Mouse (Mus musculus): ENCODE data around the gene Dact1. TPM values are rescaled to one million over a fixed set of nuclear protein-coding genes. Genes with fewer than 3 reads are reported as not detected.

Gene Dact1
- total and polyA plus RNA-seq, 3 experiments, result 0.05 to 0.27 TPM; not detected in 1

DNA sequence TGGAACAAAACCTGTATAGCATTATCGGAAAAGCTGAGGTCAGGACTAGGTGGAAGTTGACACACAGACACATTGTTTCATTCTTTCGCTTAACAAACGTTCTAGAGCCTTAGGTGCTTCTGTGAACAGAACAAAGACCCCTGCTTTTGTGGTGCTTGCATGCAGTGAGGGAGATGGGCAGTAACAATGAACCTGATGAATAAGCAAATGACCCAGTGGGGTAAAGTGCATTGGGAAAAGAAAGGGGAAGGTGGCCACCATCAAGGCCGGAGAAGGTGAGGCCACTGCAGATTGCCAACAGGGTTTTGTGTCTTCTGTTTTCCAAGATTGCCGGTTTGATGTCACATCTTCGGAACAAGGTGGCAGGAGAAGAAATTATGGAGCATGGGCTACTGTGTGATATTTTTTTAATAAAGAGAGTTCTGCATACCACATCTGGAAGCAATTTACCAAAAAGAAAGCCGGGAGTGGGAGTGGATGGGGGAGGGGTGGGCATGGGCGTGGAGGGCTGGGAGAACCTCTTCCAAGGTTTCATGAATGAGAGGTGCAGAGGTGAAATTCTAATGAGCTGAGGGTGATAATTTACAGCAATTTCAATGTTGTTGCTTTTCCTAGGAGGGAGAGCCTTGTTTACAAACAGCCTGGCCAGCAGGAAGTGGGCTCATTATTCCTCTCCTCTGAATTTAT, 12.7 kb upstream of the Dact1 start:
- TF ChIP-seq GATA2 (IDR thresholded peaks at IDR 0.05; ENCODE audit: borderline replicate concordance, low read depth, low read length) (no peak), CTCF (IDR thresholded peaks at IDR 0.05; ENCODE audit: low read depth, low read length) (no peak), POLR2AphosphoS5 (IDR thresholded peaks at IDR 0.05; ENCODE audit: insufficient replicate concordance, low read depth, low read length) (no peak), GATA1 (IDR thresholded peaks at IDR 0.05; ENCODE audit: borderline replicate concordance, low read length) (no peak), TAL1 (conservative IDR thresholded peaks at IDR 0.05; ENCODE audit: low read depth, low read length) (no peak)
- Histone ChIP-seq H3K27me3 (ENCODE audit: insufficient read depth, low read length) (peaks cover 2% of the 10 kb centered on the region; the same call in 1 of the 2 replicates), H3K4me1 (ENCODE audit: insufficient read depth, low read depth, low read length) (no peaks in the 10 kb centered on the region), H3K4me3 (ENCODE audit: low read depth, low read length) (no peak overlapping the region), H3K9me3 (replicated peaks) (no peaks in the 10 kb centered on the region), H3K36me3 (replicated peaks) (no peaks in the 10 kb centered on the region)
- ATAC-seq (ENCODE audit: extremely low read depth, insufficient number of reproducible peaks, low FRiP score, poor library complexity, severe bottlenecking) (no peak), DNase-seq (ENCODE audit: low spot score) (no peak)

DNA sequence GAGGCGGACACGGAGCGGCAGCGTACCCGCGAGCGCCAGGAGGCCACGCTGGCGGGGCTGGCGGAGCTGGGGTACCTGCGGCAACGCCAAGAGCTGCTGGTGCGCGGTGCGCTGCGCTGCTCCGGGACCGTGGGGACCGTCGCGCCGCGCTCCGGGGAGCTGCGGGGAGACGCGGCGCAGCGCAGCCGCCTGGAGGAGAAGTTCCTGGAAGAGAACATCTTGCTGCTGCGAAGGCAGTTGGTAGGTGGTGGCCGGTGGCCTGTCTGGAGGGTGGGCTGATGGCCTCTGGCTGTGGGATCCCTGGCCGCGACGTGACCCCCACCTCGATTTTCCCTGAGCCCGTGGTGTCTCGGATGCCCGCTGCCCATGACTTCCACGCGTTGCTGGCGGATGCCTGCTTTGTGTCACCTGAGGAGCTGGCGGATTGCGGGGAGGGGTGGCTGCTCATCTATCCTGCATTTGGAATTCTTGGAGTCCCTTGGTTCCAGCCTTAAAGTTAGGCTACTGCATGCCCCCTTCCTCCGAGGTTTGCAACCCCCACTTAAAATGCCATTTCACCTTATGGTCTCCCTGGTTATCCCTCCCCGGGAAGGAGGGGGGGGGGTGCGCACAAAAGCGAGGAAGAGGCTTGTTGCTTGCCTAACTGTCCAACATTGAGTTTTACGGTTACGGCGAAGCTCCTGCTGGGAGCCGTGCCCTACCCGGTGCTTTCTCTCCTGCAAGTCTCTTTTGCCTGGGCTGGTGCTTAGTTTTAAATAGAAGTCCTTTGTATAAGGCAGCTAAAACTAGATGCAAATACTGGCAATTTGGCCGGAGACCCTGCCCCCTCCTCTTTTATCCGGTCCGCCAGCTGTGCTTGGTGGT, 616 bp downstream of the Dact1 start:
- DNase-seq (ENCODE audit: low spot score) (no peak), ATAC-seq (ENCODE audit: extremely low read depth, insufficient number of reproducible peaks, low FRiP score, poor library complexity, severe bottlenecking) (no peak)
- peak overlapping the region; percentile 65 for H3K4me3 ChIP-seq (ENCODE audit: low read depth, low read length)

DNA sequence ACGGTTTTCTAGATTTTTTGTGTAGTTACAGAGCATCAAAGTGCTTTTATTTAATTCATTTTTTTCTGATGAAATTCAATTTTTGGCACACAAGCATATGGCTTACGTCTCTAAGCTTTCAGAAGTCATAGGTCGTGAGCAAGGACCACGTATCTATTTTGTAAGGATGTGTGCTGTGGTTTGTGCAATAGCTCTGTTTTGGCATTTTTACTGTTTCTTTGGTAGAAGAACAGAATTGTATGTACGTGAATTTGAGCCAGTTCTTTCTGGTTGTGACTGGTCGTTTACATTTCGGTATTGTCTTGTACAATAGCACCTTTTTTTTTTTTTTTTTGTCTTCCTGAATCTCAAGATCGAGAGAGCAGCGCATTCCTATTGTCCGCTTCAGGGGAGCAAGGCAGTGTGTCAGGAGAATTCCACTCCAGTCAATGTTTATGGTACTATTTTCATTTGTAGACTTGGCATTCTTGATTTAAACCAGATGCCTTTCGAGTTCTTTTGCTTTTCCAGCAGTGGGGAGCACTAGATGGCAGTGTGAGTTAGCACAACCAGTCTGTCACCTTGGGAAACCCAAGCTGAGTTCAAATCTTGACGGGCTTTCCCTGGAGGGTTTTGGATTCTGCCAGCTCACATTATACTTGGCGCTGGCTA, 1.7 kb downstream of the Dact1 start:
- Histone ChIP-seq H3K4me3 (ENCODE audit: low read depth, low read length) (no peak overlapping the region), H3K4me1 (ENCODE audit: insufficient read depth, low read depth, low read length) (peaks cover 3% of the 10 kb centered on the region; the same call in 1 of the 2 replicates), H3K36me3 (replicated peaks) (no peaks in the 10 kb centered on the region), H3K9me3 (replicated peaks) (peaks cover 11% of the 10 kb centered on the region), H3K27me3 (ENCODE audit: insufficient read depth, low read length) (peaks cover 18% of the 10 kb centered on the region)
- no peak for ATAC-seq (ENCODE audit: extremely low read depth, insufficient number of reproducible peaks, low FRiP score, poor library complexity, severe bottlenecking)
- TF ChIP-seq GATA2 (IDR thresholded peaks at IDR 0.05; ENCODE audit: borderline replicate concordance, low read depth, low read length), result no peak
- TF ChIP-seq GATA1 (IDR thresholded peaks at IDR 0.05; ENCODE audit: borderline replicate concordance, low read length), result no peak
- no peak for TF ChIP-seq TAL1 (conservative IDR thresholded peaks at IDR 0.05; ENCODE audit: low read depth, low read length)
- no peak for TF ChIP-seq POLR2AphosphoS5 (IDR thresholded peaks at IDR 0.05; ENCODE audit: insufficient replicate concordance, low read depth, low read length)
- no peak for DNase-seq (ENCODE audit: low spot score)

More for the DNA sequence above, 616 bp downstream of the Dact1 start:
- Histone ChIP-seq H3K4me1 (ENCODE audit: insufficient read depth, low read depth, low read length) (peaks cover 3% of the 10 kb centered on the region; the same call in 1 of the 2 replicates), H3K36me3 (replicated peaks) (no peaks in the 10 kb centered on the region), H3K27me3 (ENCODE audit: insufficient read depth, low read length) (peaks cover 18% of the 10 kb centered on the region), H3K9me3 (replicated peaks) (peaks cover 11% of the 10 kb centered on the region)
- TF ChIP-seq CTCF (IDR thresholded peaks at IDR 0.05; ENCODE audit: low read depth, low read length), result no peak
- TF ChIP-seq TAL1 (conservative IDR thresholded peaks at IDR 0.05; ENCODE audit: low read depth, low read length), result no peak
- TF ChIP-seq POLR2AphosphoS5 (IDR thresholded peaks at IDR 0.05; ENCODE audit: insufficient replicate concordance, low read depth, low read length), result no peak

DNA sequence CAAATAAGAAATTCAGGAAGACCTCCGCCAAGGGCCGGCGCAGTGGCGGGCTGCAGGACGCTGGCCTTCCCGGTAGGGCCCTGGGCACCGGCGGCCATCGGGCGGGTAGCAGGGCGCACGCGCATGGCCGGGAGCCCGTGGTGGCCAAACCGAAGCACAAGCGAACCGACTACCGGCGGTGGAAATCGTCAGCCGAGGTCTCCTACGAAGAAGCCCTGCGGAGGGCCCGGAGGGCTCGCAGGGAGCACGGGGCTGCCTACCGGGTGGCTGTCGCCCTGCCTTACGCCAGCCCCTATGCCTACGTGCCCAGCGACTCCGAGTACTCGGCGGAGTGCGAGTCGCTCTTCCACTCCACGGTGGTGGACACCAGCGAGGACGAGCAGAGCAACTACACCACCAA, 8.6 kb downstream of the Dact1 start:
- TF ChIP-seq POLR2AphosphoS5 (IDR thresholded peaks at IDR 0.05; ENCODE audit: insufficient replicate concordance, low read depth, low read length), result no peak
- no peak for TF ChIP-seq GATA2 (IDR thresholded peaks at IDR 0.05; ENCODE audit: borderline replicate concordance, low read depth, low read length)
- TF ChIP-seq GATA1 (IDR thresholded peaks at IDR 0.05; ENCODE audit: borderline replicate concordance, low read length), result no peak
- TF ChIP-seq TAL1 (conservative IDR thresholded peaks at IDR 0.05; ENCODE audit: low read depth, low read length), result no peak
- no peak for TF ChIP-seq CTCF (IDR thresholded peaks at IDR 0.05; ENCODE audit: low read depth, low read length)
- ATAC-seq (ENCODE audit: extremely low read depth, insufficient number of reproducible peaks, low FRiP score, poor library complexity, severe bottlenecking) (no peak), DNase-seq (ENCODE audit: low spot score) (no peak)
- Histone ChIP-seq H3K36me3 (replicated peaks) (no peaks in the 10 kb centered on the region), H3K27me3 (ENCODE audit: insufficient read depth, low read length) (peaks cover 6% of the 10 kb centered on the region), H3K9me3 (replicated peaks) (peaks cover 5% of the 10 kb centered on the region), H3K4me3 (ENCODE audit: low read depth, low read length) (no peak overlapping the region), H3K4me1 (ENCODE audit: insufficient read depth, low read depth, low read length) (no peaks in the 10 kb centered on the region)

DNA sequence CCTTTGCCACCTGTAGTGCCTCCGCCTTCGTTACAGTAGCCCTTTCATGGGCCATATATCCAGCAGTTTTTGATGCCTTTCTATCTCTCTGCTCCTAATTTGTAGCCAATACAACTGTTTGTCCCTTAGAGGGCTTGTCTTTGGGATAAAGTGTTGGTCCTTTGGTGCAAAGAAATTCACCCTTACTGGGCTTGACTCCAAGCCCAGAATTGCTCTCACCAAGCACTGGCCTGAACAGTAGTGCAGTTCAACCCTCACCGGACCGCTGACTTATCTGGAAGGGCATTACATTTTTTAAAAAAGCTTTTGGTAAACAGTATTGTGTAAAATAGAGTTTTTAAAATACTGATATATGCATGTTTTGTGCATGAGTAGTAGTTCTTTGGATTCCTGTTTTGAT, 9.9 kb downstream of the Dact1 start:
- H3K27me3 ChIP-seq (ENCODE audit: insufficient read depth, low read length), result peaks cover 6% of the 10 kb centered on the region
- TF ChIP-seq POLR2AphosphoS5 (IDR thresholded peaks at IDR 0.05; ENCODE audit: insufficient replicate concordance, low read depth, low read length) (no peak), CTCF (IDR thresholded peaks at IDR 0.05; ENCODE audit: low read depth, low read length) (no peak), GATA2 (IDR thresholded peaks at IDR 0.05; ENCODE audit: borderline replicate concordance, low read depth, low read length) (no peak), GATA1 (IDR thresholded peaks at IDR 0.05; ENCODE audit: borderline replicate concordance, low read length) (no peak), TAL1 (conservative IDR thresholded peaks at IDR 0.05; ENCODE audit: low read depth, low read length) (no peak)
- H3K36me3 ChIP-seq (replicated peaks), result no peaks in the 10 kb centered on the region
- ATAC-seq (ENCODE audit: extremely low read depth, insufficient number of reproducible peaks, low FRiP score, poor library complexity, severe bottlenecking) (no peak), DNase-seq (ENCODE audit: low spot score) (no peak)
- no peak overlapping the region for H3K4me3 ChIP-seq (ENCODE audit: low read depth, low read length)
- H3K9me3 ChIP-seq (replicated peaks), result peaks cover 5% of the 10 kb centered on the region
- no peaks in the 10 kb centered on the region for H3K4me1 ChIP-seq (ENCODE audit: insufficient read depth, low read depth, low read length)

DNA sequence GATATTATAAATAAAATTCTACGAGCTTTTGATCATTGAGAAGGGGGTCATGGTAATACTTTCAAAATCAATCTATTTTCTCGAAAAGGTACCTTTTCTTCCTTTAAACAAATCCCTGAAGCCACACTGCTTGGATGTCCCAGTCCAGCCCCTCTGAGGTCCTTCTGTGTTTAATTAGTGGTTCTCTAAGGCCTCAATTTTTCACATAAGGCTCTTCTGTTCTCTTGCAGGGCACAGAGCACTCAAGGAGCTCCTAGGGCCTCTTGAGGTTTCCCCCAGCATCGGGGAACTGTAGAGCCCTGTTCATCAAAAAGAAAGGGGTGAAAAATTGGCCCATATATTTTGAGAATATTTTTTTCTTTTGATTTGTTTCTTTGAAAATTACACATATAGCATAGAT, 23.0 kb downstream of the Dact1 start:
- ATAC-seq (ENCODE audit: extremely low read depth, insufficient number of reproducible peaks, low FRiP score, poor library complexity, severe bottlenecking), result no peak
- TF ChIP-seq CTCF (IDR thresholded peaks at IDR 0.05; ENCODE audit: low read depth, low read length) (no peak), GATA1 (IDR thresholded peaks at IDR 0.05; ENCODE audit: borderline replicate concordance, low read length) (no peak), POLR2AphosphoS5 (IDR thresholded peaks at IDR 0.05; ENCODE audit: insufficient replicate concordance, low read depth, low read length) (no peak), GATA2 (IDR thresholded peaks at IDR 0.05; ENCODE audit: borderline replicate concordance, low read depth, low read length) (no peak), TAL1 (conservative IDR thresholded peaks at IDR 0.05; ENCODE audit: low read depth, low read length) (no peak)

More for the DNA sequence above, 23.0 kb downstream of the Dact1 start:
- no peaks in the 10 kb centered on the region for H3K36me3 ChIP-seq (replicated peaks)
- no peaks in the 10 kb centered on the region for H3K9me3 ChIP-seq (replicated peaks)
- H3K27me3 ChIP-seq (ENCODE audit: insufficient read depth, low read length), result peaks cover 19% of the 10 kb centered on the region
- DNase-seq (ENCODE audit: low spot score), result no peak
- no peaks in the 10 kb centered on the region for H3K4me1 ChIP-seq (ENCODE audit: insufficient read depth, low read depth, low read length)
- H3K4me3 ChIP-seq (ENCODE audit: low read depth, low read length), result no peak overlapping the region
